Mouse (Mus musculus) neural tube, embryonic 11.5 days (tissue): ENCODE data around the gene Zswim5. TPM values are rescaled to one million over a fixed set of nuclear protein-coding genes. Genes with fewer than 3 reads are reported as not detected.

Source experiments
- ATAC-seq: fragments of 200-750 bp; cut with Nextera tagmentation; 2 replicates; pipeline ENCODE4 v1.8.0; 2017; ENCODE audit warnings: moderate number of reproducible peaks, mild to moderate bottlenecking, moderate TSS enrichment, moderate library complexity; ENCODE audit not compliant: insufficient read depth, low FRiP score, low TSS enrichment
- DNase-seq: peaks from one replicate; pipeline ENCODE4 v3.0.0-alpha.2; 2015; ENCODE audit warnings: low spot score
- H3K27ac ChIP-seq: fragments of 300-500 bp; sonication (generic); 2 replicates; pipeline ENCODE4 v1.5.1; 2014; ENCODE audit warnings: low read depth, mild to moderate bottlenecking, low read length
- H3K27me3 ChIP-seq: fragments of 300-500 bp; sonication (generic); 2 replicates; pipeline ENCODE4 v1.6.1; 2014; ENCODE audit warnings: mild to moderate bottlenecking, low read length, mixed read lengths; ENCODE audit not compliant: control insufficient read depth, insufficient read depth
- H3K36me3 ChIP-seq: fragments of 300-500 bp; sonication (generic); 2 replicates; pipeline ENCODE4 v1.6.1; 2014; ENCODE audit warnings: mild to moderate bottlenecking, low read length, moderate library complexity, mixed read lengths; ENCODE audit not compliant: control insufficient read depth, insufficient read depth
- H3K4me1 ChIP-seq: fragments of 300-500 bp; sonication (generic); 2 replicates; pipeline ENCODE4 v1.6.1; 2014; ENCODE audit warnings: low read length, mixed read lengths; ENCODE audit not compliant: control insufficient read depth, insufficient read depth
- H3K4me2 ChIP-seq: fragments of 300-500 bp; sonication (generic); 2 replicates; pipeline ENCODE4 v1.6.1; 2014; ENCODE audit warnings: low read depth, mild to moderate bottlenecking, moderate library complexity
- H3K4me3 ChIP-seq: fragments of 300-500 bp; sonication (generic); 2 replicates; pipeline ENCODE4 v1.5.1; 2014; ENCODE audit warnings: low read depth, low read length
- H3K9ac ChIP-seq: fragments of 300-500 bp; sonication (generic); 2 replicates; pipeline ENCODE4 v1.6.1; 2014; ENCODE audit warnings: mild to moderate bottlenecking, low read length
- H3K9me3 ChIP-seq: fragments of 300-500 bp; sonication (generic); 2 replicates; pipeline ENCODE4 v1.6.1; 2016; ENCODE audit warnings: low read length; ENCODE audit not compliant: control insufficient read depth
- WGBS: fragments of 180-500 bp; shearing (Covaris S2); extraction: QIAGEN DNeasy Blood & Tissue Kit; methylation state at CpG from one replicate; pipeline ENCODE4 v1.1.7; 2014; 5-methylcytosine and 5-hydroxymethylcytosine counted together
- polyA plus RNA-seq: library from polyadenylated mRNA; unstranded; fragments of >200 nt; fragmentation: Nextera tagmentation; extraction: Ambion mirVana; gene quantifications from 2 replicates; pipeline ENCODE4 v1.2.1, GENCODE M21; 2014

Zswim5 gene
- polyA plus RNA-seq, 1 experiment from 2014 or later: 13.6 TPM

DNA sequence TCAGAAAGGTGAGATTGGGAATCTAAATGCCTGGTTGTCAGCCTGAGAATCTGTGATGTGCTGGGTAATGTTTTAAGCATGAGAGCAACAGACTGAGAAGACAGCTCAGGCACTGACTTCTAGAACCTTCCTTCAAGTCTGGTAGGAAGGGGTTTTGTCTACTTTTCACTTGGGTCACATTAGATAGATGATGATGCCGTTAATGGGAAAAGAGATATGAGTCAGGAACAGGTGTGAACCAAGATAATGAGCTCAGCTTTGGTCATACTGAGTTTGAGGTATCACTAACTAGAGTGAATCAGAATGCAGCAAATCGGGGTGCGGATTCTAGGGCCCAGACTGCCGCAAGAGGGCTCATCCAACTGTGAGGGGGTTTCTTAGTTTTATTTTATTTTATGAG, 146.3 kb downstream of the Zswim5 start:
- 95% methylated on average over 4 of the region's 4 CpGs for WGBS
- no peak for ATAC-seq
- H3K9ac ChIP-seq: no peak overlapping the region

DNA sequence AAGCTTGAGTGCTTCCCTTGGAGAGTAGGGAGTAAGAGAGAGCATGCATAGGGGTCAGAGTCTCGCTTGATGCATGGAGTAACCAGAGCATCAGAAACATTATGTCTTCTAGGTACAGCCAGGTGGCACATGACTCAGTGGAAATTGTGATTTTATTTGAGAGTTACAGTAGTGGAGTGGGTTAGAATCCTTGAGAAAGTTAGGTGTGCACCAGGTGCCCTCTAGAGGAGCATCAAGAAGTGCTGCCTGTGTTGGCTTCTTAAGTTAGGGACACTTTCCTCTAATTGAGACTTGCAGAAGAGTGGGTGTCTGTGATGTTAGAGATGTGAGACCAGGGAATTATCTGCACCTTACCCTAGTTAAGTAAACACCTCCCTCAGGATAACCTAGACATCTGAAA, 153.9 kb downstream of the Zswim5 start:
- 97% methylated on average over 1 of the region's 1 CpGs for WGBS
- H3K36me3 ChIP-seq: no peaks in the 10 kb centered on the region
- H3K4me1 ChIP-seq: no peaks in the 10 kb centered on the region

More for the DNA sequence above, 146.3 kb downstream of the Zswim5 start:
- H3K36me3 ChIP-seq: peaks cover 2% of the 10 kb centered on the region; the same call in 1 of the 2 replicates
- no peak for DNase-seq
- no peaks in the 10 kb centered on the region for H3K27me3 ChIP-seq
- 0 out of 2 replicates have a peak, but pooled peaks cover 3% of the 10 kb centered on the region for H3K4me1 ChIP-seq
- H3K9me3 ChIP-seq: no peaks in the 10 kb centered on the region
- no peak overlapping the region for H3K4me2 ChIP-seq
- no peak overlapping the region for H3K27ac ChIP-seq
- H3K4me3 ChIP-seq: no peak overlapping the region

More for the DNA sequence above, 153.9 kb downstream of the Zswim5 start:
- Histone ChIP-seq H3K9me3 (no peaks in the 10 kb centered on the region), H3K4me3 (no peak overlapping the region), H3K4me2 (no peak overlapping the region), H3K27me3 (no peaks in the 10 kb centered on the region), H3K9ac (no peak overlapping the region), H3K27ac (no peak overlapping the region)
- no peak for ATAC-seq
- DNase-seq: no peak

Other genes starting within 250 kb of the Zswim5 start
- 256 and 265 TPM in 2 replicates for gene Nasp, start 249.4 kb upstream of the Zswim5 start, polyA plus RNA-seq
- 614 and 619 TPM in 2 replicates for gene Akr1a1, start 225.7 kb upstream of the Zswim5 start, polyA plus RNA-seq
- gene Prdx1, start 191.8 kb upstream of the Zswim5 start, polyA plus RNA-seq: 902 and 917 TPM in 2 replicates
- gene Mmachc, start 169.0 kb upstream of the Zswim5 start, polyA plus RNA-seq: 17.6 and 25.1 TPM in 2 replicates
- gene Ccdc163, start 168.9 kb upstream of the Zswim5 start, polyA plus RNA-seq: 23.8 and 31.4 TPM in 2 replicates
- 8.9 and 9.8 TPM in 2 replicates for gene Tesk2, start 156.4 kb upstream of the Zswim5 start, polyA plus RNA-seq
- 34.8 and 36.1 TPM in 2 replicates for gene Toe1, start 69.7 kb upstream of the Zswim5 start, polyA plus RNA-seq
- 15.5 and 17.4 TPM in 2 replicates for gene Mutyh, start 69.7 kb upstream of the Zswim5 start, polyA plus RNA-seq
- gene Hpdl, start 55.7 kb upstream of the Zswim5 start, polyA plus RNA-seq: 1.2 and 1.3 TPM in 2 replicates
- gene Urod, start 117.0 kb downstream of the Zswim5 start, polyA plus RNA-seq: 89.8 and 99.2 TPM in 2 replicates
- gene Hectd3, start 117.9 kb downstream of the Zswim5 start, polyA plus RNA-seq: 12.9 and 14.7 TPM in 2 replicates
- gene Eif2b3, start 142.0 kb downstream of the Zswim5 start, polyA plus RNA-seq: 48.1 and 52.5 TPM in 2 replicates
- gene Ptch2, start 218.7 kb downstream of the Zswim5 start, polyA plus RNA-seq: 3.4 and 3.9 TPM in 2 replicates
- gene Btbd19, start 248.3 kb downstream of the Zswim5 start, polyA plus RNA-seq: 3.4 and 4.0 TPM in 2 replicates
- gene Tctex1d4, start 249.4 kb downstream of the Zswim5 start, polyA plus RNA-seq: not detected in 2 replicates